Mouse (Mus musculus) naive thymus-derived CD4-positive, alpha-beta T cell, adult 2 months (primary cell): ENCODE results near the gene Cand1.

Experiments used
- DNase-seq: peaks from one replicate; pipeline ENCODE4 v3.0.0-alpha.2; 2011; ENCODE audit warnings: low read depth

The Cand1 gene

GRCm38 (mm10) chr10:119211251-119211650 is 28.6 kb downstream of the Cand1 start:
- DNase-seq: no peak

DNA sequence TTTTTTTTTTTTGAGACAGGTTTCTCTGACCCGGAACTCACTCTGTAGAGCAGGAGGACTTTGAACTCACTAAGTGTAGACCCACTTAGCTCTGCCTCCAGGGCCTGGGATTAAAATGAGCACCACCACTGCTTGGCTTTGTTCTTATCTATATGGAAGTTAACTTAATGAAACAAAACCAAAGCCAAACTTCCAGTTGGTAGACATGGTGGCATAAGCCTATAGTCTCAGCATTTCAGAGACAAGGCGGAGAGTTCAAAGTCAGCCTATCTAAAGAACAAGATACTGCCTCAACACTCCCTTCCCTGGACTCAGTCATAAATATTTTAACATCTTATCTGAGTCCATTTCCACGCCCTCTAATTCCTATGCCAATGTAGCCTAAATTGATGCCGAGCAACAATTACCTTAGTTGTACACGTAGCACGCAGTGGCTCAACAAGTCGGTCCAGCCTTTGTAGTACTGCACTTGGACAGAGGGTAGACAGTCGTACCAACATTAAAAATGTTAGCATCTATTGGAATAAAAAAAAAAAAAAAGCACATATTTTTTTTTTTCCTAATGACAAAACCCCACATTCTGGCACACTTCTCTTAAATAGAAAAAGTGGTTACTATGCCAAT is 33.4 kb downstream of the Cand1 start:
- no peak for DNase-seq

- no peak for DNase-seq
Observed at GRCm38 (mm10) chr10:119205229-119205628, 34.6 kb downstream of the Cand1 start.

- DNase-seq: no peak
Observed at GRCm38 (mm10) chr10:119204334-119204946, 35.4 kb downstream of the Cand1 start.

DNA sequence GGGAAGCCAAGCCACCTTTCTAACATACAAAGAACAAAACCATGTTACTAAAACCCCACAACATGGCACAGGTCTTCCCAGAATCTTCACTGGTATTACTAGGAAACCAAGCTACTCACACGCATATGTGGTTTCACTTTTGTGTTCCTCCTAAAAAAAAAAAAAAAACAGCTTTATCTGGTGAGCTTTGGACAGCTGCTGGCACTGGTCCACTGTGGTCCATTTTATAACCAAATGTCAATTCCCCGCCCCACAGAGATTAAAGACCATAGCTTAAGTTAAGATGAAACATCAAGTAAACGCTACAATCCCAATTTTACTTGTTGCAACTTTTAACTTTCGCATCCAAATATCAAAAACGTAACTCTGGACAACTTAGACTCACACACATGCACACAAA is 40.0 kb downstream of the Cand1 start:
- no peak for DNase-seq

DNA sequence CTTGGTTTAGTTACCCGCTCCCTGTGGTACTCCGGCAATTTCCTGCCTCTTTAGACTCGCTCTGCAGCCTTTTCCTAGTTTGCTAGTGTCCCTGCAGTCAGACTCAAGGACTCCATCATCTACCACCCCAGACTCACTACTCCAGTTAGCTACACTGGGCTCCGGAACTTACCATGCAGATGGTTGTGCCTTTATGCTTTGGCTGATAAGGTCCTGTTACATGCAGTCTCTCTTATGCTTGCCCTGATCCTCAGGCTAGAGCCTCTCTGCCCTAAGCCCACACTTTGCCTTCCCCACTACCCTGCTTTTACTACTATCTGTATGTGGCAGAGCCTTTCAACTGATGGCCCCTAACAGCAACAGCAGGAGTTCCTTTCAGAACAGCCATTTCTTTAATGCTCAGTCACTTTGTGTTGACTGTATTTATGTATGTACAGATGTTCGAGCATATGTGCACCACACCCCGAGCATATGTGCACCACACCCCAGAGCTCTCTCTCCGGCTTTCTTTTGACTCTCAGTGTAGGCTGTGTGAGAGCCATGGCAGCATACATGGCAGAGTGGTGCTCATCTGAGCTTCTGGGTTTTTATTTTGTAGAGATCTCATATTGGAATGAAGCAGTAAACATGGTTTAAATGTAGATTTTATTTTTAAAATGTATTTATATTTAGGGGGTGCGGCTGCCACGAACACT is 41.5 kb downstream of the Cand1 start:
- no peak for DNase-seq

GRCm38 (mm10) chr10:119197621-119198150 is 42.2 kb downstream of the Cand1 start:
- DNase-seq: no peak

GRCm38 (mm10) chr10:119192598-119193372 is 47.1 kb downstream of the Cand1 start:
- no peak for DNase-seq

- no peak for DNase-seq
Observed at GRCm38 (mm10) chr10:119187720-119188119, 52.1 kb downstream of the Cand1 start.

GRCm38 (mm10) chr10:119169656-119170055 is 70.2 kb downstream of the Cand1 start:
- no peak for DNase-seq

- no peak for DNase-seq
Observed at GRCm38 (mm10) chr10:119169237-119169636, 70.6 kb downstream of the Cand1 start.

GRCm38 (mm10) chr10:119168791-119169190 is 71.1 kb downstream of the Cand1 start:
- peak; percentile 10 for DNase-seq

DNA sequence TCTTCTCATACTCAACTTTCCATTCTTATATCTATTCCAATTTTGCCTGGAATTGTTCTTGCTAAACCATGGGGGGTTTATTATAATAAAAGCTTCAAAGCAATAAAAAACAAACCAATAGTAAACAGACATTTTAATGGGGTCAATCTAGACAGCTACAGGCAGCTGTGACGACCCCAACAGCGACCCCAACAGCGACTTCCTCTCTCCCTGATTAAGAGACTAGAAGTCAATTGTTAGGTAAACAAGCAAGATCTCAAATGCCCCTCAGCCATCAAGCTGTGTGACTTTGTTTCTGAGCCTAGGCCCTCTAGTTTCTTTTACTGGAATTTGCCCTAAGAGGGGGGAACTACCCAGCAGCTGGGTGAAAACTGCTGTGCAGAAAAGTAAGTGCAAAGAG is 72.0 kb downstream of the Cand1 start:
- DNase-seq: no peak

DNA sequence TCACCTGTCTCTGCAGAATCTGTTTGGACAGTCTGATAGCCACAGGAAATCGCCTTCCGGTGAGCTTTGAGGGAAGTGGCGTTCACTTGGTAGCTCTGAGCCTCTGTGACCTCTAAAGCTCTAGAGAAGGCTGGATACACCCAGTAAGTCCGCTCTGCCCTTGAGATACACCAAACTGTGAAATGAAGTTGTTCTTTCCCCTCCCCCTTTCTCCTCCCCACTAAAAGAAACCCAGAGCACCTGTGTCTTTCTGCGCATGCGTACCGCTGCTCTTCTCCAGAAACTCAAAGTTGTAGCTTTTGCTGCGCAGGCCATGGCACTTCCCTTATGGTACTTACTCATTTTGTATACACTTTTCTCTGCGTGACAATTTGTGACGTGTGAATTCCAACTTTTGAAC is 74.8 kb downstream of the Cand1 start:
- no peak for DNase-seq

DNA sequence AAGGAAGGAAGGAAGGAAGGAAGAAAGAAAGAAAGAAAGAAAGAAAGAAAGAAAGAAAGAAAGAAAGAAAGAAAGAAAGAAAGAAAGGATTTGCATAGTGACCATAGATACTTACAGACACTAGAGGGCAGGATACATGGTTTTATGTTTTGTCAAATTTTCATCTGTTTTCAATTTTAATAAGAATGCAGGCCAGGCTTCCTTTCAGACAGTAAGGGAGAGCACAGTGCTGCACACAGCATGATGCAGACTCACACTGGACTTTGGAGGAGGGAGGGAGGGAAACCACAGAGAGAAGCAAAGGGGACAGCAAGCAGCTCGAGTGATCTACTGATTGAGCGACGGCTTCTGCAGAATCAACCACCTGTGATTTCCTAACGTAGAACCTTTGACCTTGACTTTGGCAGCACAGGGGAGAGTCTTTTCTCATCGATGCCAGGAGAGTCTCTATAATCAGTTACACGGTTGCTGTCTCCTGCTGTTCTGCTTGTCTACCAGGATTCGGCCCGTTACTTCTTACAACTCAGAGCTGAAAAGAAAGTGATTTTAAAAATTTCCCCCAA is 78.0 kb downstream of the Cand1 start:
- no peak for DNase-seq

GRCm38 (mm10) chr10:119160161-119160560 is 79.7 kb downstream of the Cand1 start:
- DNase-seq: no peak

DNA sequence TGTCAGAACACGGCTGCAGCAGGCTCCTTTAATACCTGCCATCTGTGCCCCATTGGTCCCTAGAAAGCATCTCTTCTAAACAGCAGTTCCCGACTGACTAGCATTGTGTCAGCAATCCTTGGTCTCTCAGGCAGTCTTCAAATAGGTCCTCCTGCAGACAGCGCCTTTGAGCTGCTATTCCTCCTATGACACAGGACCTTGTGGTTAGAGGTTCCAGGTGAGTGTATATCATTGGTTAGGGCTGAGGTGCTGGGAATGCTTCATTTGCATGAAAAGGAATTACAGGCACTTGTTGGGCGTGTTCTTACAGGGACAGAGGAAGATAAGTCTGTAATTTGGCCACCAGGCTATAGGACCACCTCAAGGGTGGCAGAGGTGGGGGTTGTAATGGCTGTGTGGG is 90.6 kb downstream of the Cand1 start:
- DNase-seq: no peak
